Mouse (Mus musculus): ENCODE data around the gene Mphosph9. TPM values are rescaled to one million over a fixed set of nuclear protein-coding genes. Genes with fewer than 3 reads are reported as not detected.

The Mphosph9 gene
- total RNA-seq, 4 experiments from 2014 or later: 17.5 to 26.2 (median 24.9) TPM

GRCm38 (mm10) chr5:124267652-124268051 is 60.1 kb downstream of the Mphosph9 start:
- DNase-seq (ENCODE audit: low spot score in 2 of 2): no peak

- DNase-seq (ENCODE audit: low spot score in 2 of 2): no peak
Measured at GRCm38 (mm10) chr5:124266821-124267220, 61.0 kb downstream of the Mphosph9 start.

- no peak for DNase-seq (ENCODE audit: low spot score in 2 of 2)
Measured at GRCm38 (mm10) chr5:124263246-124263645, 64.5 kb downstream of the Mphosph9 start.

- no peak for DNase-seq (ENCODE audit: low spot score in 2 of 2)
Measured at GRCm38 (mm10) chr5:124262090-124262489, 65.7 kb downstream of the Mphosph9 start.

GRCm38 (mm10) chr5:124259133-124259532 is 68.6 kb downstream of the Mphosph9 start:
- no peak for DNase-seq (ENCODE audit: low spot score in 2 of 2)

- no peak for DNase-seq (ENCODE audit: low spot score in 2 of 2)
Measured at GRCm38 (mm10) chr5:124258026-124258425, 69.7 kb downstream of the Mphosph9 start.

- DNase-seq (ENCODE audit: low spot score in 2 of 2): no peak
Measured at GRCm38 (mm10) chr5:124255141-124255540, 72.6 kb downstream of the Mphosph9 start.

- no peak for DNase-seq (ENCODE audit: low spot score in 2 of 2)
Measured at GRCm38 (mm10) chr5:124253555-124253954, 74.2 kb downstream of the Mphosph9 start.

GRCm38 (mm10) chr5:124252580-124253320 is 75.0 kb downstream of the Mphosph9 start:
- DNase-seq (ENCODE audit: low spot score in 2 of 2): no peak

- DNase-seq (ENCODE audit: low spot score in 2 of 2): no peak
Measured at GRCm38 (mm10) chr5:124251070-124251469, 76.7 kb downstream of the Mphosph9 start.

- DNase-seq (ENCODE audit: low spot score in 2 of 2): no peak
Measured at GRCm38 (mm10) chr5:124249614-124250591, 77.9 kb downstream of the Mphosph9 start, which contains the start of gene Pitpnm2. Pitpnm2 (minus strand) TSS chr5:124249760.

GRCm38 (mm10) chr5:124248845-124249613 is 78.7 kb downstream of the Mphosph9 start:
- DNase-seq (ENCODE audit: low spot score in 2 of 2): no peak

- no peak for DNase-seq (ENCODE audit: low spot score in 2 of 2)
Measured at GRCm38 (mm10) chr5:124247986-124248626, 79.7 kb downstream of the Mphosph9 start.

- no peak for DNase-seq (ENCODE audit: low spot score in 2 of 2)
Measured at GRCm38 (mm10) chr5:124247296-124247695, 80.5 kb downstream of the Mphosph9 start.

GRCm38 (mm10) chr5:124244885-124245284 is 82.9 kb downstream of the Mphosph9 start:
- DNase-seq (ENCODE audit: low spot score in 2 of 2): no peak

GRCm38 (mm10) chr5:124244449-124244848 is 83.3 kb downstream of the Mphosph9 start:
- DNase-seq (ENCODE audit: low spot score in 2 of 2): no peak

- no peak for DNase-seq (ENCODE audit: low spot score in 2 of 2)
Measured at GRCm38 (mm10) chr5:124243236-124243901, 84.4 kb downstream of the Mphosph9 start.

GRCm38 (mm10) chr5:124241686-124242444 is 85.9 kb downstream of the Mphosph9 start:
- peak; percentile 55 to 70 for DNase-seq (ENCODE audit: low spot score in 2 of 2)

All from layer of hippocampus, adult 8-10 months (tissue).